9 mouse cellular contexts compared by ENCODE assay signal in genomic region chr4:63229991-63230581, GRCm38 (mm10). TPM values are rescaled to one million over a fixed set of nuclear protein-coding genes. Genes with fewer than 3 reads are reported as not detected.
DNase-seq lines count a peak whose midpoint lies in the region; TF ChIP-seq lines count a peak whose summit lies in the region.
"Had no signal": no experiment of that assay in that cellular context is flagged by ENCODE, and none has a peak within 500 bp of the region (broad histone marks: within the 10 kb centered on the region; RNA-seq: fewer than 3 reads in every experiment).

No protein-coding gene starts in this region.

- DNase-seq in left cerebral cortex, postnatal 4 days, result peak; percentile 62
- DNase-seq in left cerebral cortex, postnatal 25 days (ENCODE audit: low spot score in 2 of 2), result no peak
- peak; percentile 70 to 80 for DNase-seq in cerebellum, postnatal 10 days
- DNase-seq in heart, postnatal 14 days, result peak; percentile 62 to 65
- DNase-seq in retina, postnatal 1 day, result peak; percentile 35
- DNase-seq in urinary bladder, postnatal 4 days (ENCODE audit: low spot score in 2 of 2), result no peak
- no peak for DNase-seq in gastrocnemius, adult 2 months

- intact Hi-C loops in left cerebral cortex, postnatal 4 days (cut with DNase I), result no loop called here
- intact Hi-C loops in left cerebral cortex, postnatal 25 days (cut with DNase I), result no loop called here
- intact Hi-C loops in heart, postnatal 14 days (cut with DNase I), result no loop called here
- intact Hi-C loops in gastrocnemius, adult 2 months (cut with DNase I), result no loop called here

- TF ChIP-seq CTCF in gastrocnemius, adult 2 months (IDR thresholded peaks at IDR 0.05), result no peak

- no peak overlapping the region for H3K4me3 ChIP-seq in gastrocnemius, adult 2 months
- H3K4me3 ChIP-seq: embryonic facial prominence, embryonic 12.5 days had no signal

- H3K27ac ChIP-seq in gastrocnemius, adult 2 months, result no peak overlapping the region

RNA-seq across cellular contexts. Expression of gene Col27a1, which starts 16.3 kb away (rescaled TPM):
- 1 to 10 TPM; 2.5 to 3.1 TPM for total RNA-seq in left cerebral cortex, postnatal 4 days (2021)
- total RNA-seq in left cerebral cortex, postnatal 25 days (2021), result 1 to 10 TPM; 3.3 to 4.0 TPM
- total RNA-seq in heart, postnatal 14 days (2021), result 1 to 10 TPM; 2.4 to 3.4 TPM
- total RNA-seq in gastrocnemius, adult 2 months (2021), result under 1 TPM; 0.23 to 0.75 TPM

RNA-seq across cellular contexts. Expression of gene Kif12, which starts 58.2 kb away (rescaled TPM):
- not detected for total RNA-seq in left cerebral cortex, postnatal 4 days (2021)
- not detected for total RNA-seq in left cerebral cortex, postnatal 25 days (2021)
- total RNA-seq in heart, postnatal 14 days (2021), result not detected
- not detected for total RNA-seq in gastrocnemius, adult 2 months (2021)
- total RNA-seq: megakaryocyte progenitor cell, adult 5-6 weeks had no signal

Comparison
In these comparisons a context has a peak if more than half of its experiments do, and no peak if none do; other contexts are left out.
1. DNase-seq: peak in left cerebral cortex, postnatal 4 days (single experiment), cerebellum, postnatal 10 days (2 of 2), heart, postnatal 14 days (2 of 2) and retina, postnatal 1 day (single experiment); none in left cerebral cortex, postnatal 25 days (0 of 2), urinary bladder, postnatal 4 days (0 of 2) and gastrocnemius, adult 2 months (single experiment).